Mouse (Mus musculus): Measurements from ENCODE around the gene Angptl4.

Angptl4 gene

GRCm38 (mm10) chr17:33804745-33805144 is 23.1 kb upstream of the Angptl4 start:
- DNase-seq (ENCODE audit: low spot score in 2 of 2), result no peak

DNA sequence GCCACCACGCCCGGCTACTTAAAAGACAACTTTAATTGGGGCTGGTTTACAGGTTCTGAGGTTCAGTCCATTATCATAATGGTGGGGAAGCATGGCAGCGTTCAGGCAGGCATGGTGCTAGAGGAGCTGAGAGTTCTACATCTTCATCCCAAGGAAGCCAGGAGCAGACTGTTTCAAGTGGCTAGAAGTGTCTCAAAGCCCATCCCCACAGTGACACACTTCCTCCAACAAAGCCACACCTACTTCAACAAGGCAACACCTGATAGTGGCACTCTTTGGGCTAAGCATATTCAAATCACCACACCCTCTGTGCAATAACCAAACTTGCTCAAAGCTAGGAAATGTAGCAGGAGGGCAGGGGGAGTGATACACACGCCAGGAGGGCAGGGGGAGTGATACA is 22.6 kb upstream of the Angptl4 start:
- no peak for DNase-seq (ENCODE audit: low spot score in 2 of 2)

DNA sequence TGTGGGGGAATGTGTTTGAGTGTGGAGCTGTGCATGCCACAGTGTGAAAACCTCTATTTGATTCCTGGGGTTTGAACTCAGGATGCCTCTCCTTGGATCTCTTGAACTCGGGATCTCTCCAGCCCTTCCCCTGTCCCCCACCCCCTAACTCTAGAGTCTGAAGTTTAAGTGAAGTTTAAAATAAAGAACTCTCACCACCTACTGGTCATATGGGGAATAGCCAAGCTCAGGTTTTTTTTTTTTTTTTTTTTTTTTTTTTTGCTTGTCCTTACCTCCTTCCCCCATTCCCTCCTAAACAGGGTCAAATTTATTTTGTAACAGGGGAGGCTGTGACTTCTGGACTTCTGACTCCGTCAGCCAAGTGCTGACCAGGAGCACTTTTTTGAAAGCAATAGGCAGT is 20.6 kb upstream of the Angptl4 start:
- DNase-seq (ENCODE audit: low spot score in 2 of 2), result no peak

DNA sequence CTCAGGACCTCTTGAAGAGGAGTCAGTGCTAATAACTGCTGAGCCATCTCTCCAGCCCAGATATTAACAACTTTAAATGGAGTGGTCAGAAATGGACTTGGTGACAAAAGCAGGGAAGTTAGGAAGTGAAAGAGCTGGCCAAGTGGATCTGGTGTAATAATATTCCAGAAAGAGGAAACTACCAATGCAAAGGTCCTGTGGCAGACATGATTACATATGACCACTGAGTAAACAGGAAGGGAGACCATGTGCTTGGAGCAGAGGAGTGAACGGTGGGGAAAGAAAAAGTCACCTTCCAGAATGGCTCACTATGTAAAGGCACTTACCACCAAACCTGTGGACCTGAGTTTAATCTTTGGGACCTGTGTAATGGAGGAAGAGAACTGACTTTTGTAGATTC is 17.6 kb upstream of the Angptl4 start:
- DNase-seq (ENCODE audit: low spot score in 2 of 2), result no peak

GRCm38 (mm10) chr17:33798306-33798705 is 16.7 kb upstream of the Angptl4 start:
- no peak for DNase-seq (ENCODE audit: low spot score in 2 of 2)

DNA sequence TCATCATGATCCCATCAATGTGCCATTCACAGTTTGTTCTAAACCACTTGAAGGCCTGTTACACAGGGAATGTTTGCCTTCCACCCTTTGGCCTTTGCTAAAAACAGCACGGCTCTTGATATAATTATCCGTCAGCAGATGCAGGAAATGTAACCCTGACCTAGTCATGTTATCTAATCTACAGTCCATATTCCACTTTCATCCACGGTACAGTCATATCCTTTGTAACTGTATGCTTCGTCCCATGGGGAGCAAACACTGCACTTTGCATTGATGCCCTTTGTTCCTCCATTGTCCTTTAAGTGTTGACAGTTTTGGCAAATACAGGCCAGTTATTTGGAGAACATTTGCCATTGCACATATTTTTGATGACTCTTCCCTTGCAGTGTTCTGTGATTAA is 7.1 kb upstream of the Angptl4 start:
- no peak for DNase-seq (ENCODE audit: low spot score in 2 of 2)

- DNase-seq (ENCODE audit: low spot score in 2 of 2), result peak in 1 of 2 experiments; percentile 23
Observed at GRCm38 (mm10) chr17:33786375-33786774, 4.7 kb upstream of the Angptl4 start.

DNA sequence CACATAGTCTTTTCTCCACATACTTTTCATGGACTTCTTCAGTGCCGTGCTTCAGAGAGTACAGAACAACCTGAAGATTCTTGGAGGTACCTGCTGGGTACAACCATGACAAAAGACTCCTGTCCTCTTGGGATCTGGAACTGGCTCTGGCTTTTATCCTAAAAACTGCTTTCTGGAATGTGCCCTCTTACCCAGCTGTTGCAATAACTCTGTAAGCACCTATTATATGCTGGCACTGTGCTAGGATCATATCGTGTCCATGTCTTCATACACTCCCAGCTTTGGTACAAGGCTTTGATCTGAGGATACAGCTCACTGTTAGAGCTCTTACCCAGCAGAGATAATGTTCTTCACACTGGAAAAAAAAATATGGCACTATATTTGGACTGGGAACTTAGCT is 3.3 kb upstream of the Angptl4 start:
- no peak for DNase-seq (ENCODE audit: low spot score in 2 of 2)

DNA sequence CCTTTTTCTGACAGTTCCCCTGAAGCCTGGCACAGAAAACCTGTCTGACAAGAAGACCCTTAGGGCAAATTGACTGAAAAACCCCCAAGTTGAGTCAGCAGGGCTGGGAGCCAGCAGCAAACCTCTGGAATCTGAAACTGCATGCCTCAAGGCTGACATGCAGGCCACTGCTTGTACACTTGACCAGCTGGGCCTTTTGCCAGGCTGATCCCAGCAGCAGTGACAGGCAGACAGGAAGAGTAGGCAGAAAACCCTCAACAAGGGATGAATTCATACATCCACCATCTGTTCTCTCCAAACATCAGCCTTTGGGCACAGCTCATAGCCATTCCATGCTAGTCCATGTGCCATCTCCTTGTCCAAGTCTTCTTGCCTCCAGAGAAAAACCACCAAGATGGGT is 1.8 kb upstream of the Angptl4 start:
- DNase-seq (ENCODE audit: low spot score in 2 of 2), result peak; percentile 43 to 60

- no peak for DNase-seq (ENCODE audit: low spot score in 2 of 2)
Observed at GRCm38 (mm10) chr17:33782067-33782466, 437 bp upstream of the Angptl4 start.

DNA sequence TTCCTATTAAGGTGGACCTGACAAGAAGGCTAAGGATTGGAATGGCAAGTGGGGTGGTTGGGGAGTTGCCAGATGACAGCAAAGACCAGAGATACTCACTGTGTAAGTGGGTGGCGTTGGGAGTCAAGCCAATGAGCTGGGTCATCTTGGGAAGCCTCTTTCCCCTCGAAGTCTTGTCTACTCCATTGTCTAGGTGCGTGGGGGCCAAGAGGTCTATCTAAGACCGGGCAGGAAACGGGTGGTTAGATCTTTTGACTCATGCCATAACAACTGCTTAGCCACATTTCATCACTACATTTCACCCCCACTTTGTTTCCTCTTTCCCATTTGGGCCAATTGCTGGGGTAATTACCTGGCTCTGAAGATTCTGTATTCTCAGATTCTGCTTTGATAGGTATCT is 1.2 kb downstream of the Angptl4 start:
- DNase-seq (ENCODE audit: low spot score in 2 of 2), result no peak

DNA sequence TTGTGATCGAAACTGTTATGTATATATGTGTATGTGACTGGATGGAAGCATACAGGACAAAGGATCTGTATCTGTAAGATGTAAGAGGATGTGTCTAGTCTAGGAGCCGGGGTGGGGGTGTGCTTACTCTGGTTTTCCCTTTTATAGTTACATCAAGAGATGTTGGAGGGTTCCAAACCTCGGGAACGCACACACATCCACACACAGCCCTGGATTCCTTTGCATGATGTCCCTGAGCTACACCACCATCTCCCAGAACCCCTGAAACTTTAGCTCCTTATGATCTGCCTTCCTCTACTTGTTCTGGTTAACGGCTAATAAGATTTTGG is 1.7 kb downstream of the Angptl4 start:
- DNase-seq (ENCODE audit: low spot score in 2 of 2), result no peak

GRCm38 (mm10) chr17:33779271-33779966 is 2.2 kb downstream of the Angptl4 start:
- peak; percentile 72 to 78 for DNase-seq (ENCODE audit: low spot score in 2 of 2)

- DNase-seq (ENCODE audit: low spot score in 2 of 2), result no peak
Observed at GRCm38 (mm10) chr17:33775287-33775686, 6.3 kb downstream of the Angptl4 start.

GRCm38 (mm10) chr17:33774573-33775155 is 7.0 kb downstream of the Angptl4 start:
- DNase-seq (ENCODE audit: low spot score in 2 of 2), result no peak

DNA sequence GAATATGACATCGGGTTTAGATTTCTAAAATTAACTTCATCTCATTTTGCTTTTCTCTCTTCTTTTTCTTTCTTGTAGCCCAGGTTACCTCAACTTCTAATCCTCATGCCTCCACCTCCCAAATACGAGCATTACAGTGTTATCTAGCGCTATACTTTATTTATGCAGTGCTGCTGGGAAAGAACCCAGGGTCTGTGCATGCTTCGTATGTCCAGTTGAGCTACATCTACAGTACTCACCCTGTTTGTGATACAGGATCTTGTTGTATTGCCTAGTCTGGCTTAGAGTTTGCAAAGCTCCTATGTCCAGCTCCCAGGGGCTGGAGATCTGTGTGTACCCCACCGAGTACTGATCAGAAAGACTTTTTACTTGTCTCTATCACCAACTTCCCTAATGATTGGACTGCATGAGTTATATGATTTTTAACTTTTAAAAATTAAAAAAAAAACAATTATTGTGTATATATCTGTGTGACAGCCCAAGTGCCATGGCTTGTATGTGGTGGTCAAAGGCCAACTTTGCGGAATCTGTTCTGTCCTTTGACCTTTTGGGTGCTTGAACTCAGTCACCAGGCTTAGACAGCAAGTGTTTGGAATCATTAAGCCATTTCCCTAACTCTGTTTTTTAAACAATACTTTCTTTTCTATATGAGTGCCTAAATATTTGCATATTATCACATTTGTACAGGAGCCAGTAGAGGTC is 7.6 kb downstream of the Angptl4 start:
- no peak for DNase-seq (ENCODE audit: low spot score in 2 of 2)

DNA sequence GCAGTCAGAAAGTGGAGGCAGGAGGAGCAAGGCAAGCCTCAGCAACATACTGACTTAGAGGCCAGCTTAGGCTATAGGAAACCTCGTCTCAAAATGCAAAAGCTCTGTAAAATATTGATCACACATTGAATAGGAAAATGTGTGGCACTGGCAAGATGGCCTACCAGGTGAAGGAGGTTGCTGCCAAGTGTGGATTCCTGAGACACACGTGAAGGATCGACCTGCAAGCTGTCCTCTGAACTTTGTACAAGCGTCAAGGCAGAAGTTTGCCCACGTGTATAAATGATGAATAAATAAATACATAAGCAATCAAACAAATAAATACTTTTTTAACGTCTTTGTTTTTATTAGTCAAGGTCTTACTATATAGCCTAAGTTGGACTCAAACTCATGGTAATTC is 8.2 kb downstream of the Angptl4 start:
- DNase-seq (ENCODE audit: low spot score in 2 of 2), result no peak

DNA sequence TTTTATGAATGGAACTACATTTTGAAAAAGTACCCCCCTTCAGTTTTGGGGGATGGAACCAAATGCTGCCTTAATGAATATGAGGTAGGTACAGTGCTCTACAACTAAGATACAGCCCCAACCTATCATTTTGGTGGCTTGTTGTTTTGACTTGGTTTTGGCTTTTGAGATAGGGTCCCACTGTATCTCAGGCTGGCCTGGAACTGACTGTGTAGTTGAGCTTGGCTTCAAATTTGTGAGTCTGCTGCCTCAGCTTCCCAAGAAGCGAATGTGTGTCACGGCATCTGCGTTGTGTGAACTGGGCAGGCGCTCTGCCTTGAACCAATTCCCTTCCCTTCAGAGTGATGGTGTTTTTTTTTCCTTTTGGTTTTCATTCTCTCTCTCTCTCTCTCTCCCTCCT is 10.0 kb downstream of the Angptl4 start:
- DNase-seq (ENCODE audit: low spot score in 2 of 2), result no peak

GRCm38 (mm10) chr17:33766389-33766788 is 15.2 kb downstream of the Angptl4 start:
- no peak for DNase-seq (ENCODE audit: low spot score in 2 of 2)

DNA sequence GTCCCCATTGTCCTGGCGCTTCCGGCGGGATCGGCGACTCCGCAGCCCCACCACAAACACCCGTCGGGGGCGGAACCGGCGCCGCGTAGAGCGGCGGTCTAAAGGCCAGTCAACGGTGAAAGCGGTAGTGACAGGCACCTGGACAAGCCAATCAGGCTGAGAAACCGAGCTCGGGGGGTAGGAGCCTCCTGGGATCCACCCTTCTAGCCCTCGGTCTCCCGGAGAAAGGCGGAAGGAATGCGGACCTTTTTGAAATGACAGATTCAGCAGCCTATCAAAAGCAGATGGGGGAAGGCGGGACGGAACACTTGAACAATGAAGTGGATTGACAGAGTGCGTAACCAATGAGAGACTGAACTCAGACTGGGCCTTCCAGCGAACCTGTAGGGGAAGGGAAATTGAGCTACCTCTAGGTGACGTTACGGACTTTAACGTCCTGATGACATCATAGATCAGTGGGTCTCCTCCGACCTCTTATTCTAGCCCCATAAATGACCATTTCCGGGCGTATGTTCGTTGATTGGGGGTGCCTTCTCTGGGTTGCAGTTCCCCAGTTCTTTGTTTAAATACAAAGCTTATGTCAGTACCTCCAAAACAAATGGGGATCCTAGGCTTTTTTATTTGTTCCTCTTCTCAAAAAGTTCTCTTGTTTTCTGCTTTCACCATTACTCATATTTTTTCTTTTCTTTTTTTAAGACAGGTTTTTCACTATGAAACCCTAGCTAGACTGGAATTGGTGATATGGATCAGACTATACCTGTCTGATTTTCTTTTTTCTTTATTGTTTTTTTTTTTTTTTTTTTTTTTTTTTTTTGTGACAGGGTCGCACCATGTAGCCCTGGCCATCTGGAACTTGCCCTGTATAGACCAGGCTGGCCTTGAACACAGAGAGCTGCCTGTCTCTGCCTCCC is 21.1 kb downstream of the Angptl4 start, which contains the start of gene Rab11b:
Gene Rab11b, minus strand, starts transcription at position 276 of the 911 bp plus-strand sequence.
- peak; percentile 100 for DNase-seq (ENCODE audit: low spot score in 2 of 2)

DNA sequence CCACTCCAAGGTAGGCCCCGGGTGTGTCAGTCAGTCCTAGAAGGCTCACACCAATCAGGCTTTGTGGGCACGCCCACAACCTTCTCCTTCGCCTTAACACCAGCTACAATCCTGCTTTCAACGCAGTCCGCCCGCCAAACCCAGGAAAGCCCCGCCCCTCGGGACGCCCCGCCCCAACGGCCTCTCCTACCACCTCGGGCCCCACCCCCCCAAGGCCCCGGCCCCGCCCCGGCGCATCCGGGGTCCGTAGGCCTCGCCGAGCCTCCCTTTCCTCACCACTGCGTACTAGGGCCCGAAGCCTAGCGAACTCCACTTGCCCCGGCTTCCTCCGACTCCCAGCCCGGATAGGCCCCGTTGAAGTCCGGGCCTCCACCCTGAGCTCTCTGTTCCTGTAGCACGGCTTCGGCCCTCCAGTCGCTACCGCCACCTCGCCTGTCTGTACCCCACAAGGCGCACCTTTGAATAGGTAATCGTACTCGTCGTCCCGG is 21.8 kb downstream of the Angptl4 start:
- DNase-seq (ENCODE audit: low spot score in 2 of 2), result peak; percentile 82 to 87

- no peak for DNase-seq (ENCODE audit: low spot score in 2 of 2)
Observed at GRCm38 (mm10) chr17:33757231-33757630, 24.4 kb downstream of the Angptl4 start.

All from right cerebral cortex, adult 2 months (tissue).